Mouse (Mus musculus): ENCODE data around the gene Sesn3.
A peak's percentile ranks its signal among the peaks of the same experiment; 100 is the strongest.
"Not testable (repeated sequence)": the region's sequence is repeated elsewhere in the genome, so short reads cannot be mapped to it uniquely, and the experiment has no call there.

The Sesn3 gene

GRCm38 (mm10) chr9:14274986-14275720, at the start of gene Sesn3:
TSS of gene Sesn3 (plus strand) at chr9:14275067.
- DNase-seq (ENCODE audit: low read depth), result peak; percentile 61

DNA sequence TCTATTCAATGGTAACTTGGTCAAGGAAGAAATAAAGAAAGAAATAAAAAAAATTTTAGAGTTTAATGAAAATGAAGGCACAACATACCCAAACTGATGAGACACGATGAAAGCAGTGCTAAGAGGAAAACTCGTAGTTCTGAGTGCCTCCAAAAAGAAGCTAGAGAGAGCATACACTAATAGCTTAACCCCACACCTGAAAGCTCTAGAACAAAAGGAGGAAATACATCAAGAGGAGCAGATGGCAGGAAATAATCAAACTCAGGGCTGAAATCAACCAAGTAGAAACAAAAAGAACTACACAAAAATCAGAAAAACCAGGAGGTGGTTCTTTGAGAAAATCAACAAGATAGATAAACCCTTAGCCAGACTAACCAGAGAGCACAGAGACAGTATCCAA, 47.8 kb upstream of the Sesn3 start:
- not testable (repeated sequence) for DNase-seq (ENCODE audit: low read depth)

DNA sequence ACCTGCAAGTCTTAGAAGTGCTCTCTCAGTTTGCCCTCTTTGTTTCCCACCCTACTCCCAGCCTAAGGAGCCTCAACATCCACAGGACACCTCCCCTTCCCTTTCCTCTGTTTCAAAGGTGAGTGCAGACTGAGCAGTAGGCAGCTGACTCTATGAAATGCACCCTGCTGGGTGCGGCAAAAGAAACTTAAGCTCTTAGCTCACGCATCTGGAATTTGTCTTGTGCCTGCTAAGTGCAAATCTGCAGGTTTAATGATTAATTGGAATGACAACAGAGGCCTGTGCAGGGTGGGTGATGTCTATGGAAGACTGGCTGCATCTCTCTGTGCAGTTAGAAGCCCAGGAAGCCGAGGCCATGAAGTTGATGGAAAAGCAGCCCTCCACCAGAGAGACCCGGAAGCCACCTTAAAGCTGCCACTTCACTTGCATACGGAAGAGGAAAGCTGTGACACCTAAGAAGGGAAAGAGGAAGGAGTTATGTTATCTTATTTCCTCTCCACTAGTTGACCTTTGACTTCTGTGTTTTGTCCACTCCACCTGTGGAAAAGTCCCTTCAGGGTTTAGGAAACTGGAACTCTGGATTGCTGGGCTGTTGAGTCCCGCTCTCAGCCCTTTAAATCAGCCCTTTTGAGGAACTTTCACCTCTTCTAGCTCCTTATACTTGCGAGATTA, 41.0 kb upstream of the Sesn3 start:
- DNase-seq (ENCODE audit: low read depth), result no peak

DNA sequence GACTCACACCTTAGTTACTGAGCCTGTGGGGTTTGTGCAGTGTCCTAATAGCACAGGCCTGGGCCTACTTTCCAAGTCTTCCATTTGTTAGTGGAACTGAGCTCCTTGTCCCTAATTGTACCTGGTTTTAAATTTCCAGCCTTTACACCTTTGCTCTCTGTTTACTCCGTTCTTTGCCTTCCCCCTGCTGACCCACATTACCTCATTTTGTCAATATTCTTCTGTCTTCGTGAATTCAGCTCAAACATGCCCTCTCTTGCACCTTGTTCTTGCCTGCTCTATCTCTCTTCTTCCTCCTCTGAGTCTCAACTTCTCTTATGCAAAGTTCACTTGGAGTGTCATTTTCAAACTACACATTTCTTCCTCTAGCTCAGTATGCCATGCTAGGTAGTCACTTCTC, 39.6 kb upstream of the Sesn3 start:
- no peak for DNase-seq (ENCODE audit: low read depth)

DNA sequence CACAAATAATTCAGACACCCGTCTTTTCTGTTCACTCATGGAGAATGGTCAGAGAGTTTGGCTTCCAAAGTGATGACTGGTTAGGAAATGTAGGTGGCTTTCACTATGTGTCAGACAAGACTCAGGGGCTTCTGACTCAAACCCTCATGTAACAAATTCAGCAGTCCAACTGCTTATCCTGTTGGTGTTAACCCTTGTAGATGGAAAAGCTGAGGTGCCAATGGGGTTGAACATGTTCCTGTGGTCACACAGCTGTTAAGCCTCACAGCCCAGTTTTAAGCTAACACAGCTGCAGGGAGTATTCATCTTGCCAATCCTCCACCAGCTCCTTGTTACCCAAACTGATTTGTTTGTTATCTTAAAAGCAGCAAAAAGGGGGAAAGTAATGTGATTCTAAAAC, 33.9 kb upstream of the Sesn3 start:
- not testable (repeated sequence) for DNase-seq (ENCODE audit: low read depth)

GRCm38 (mm10) chr9:14242308-14242707, 32.6 kb upstream of the Sesn3 start:
- DNase-seq (ENCODE audit: low read depth), result no peak

GRCm38 (mm10) chr9:14244528-14244927, 30.3 kb upstream of the Sesn3 start:
- DNase-seq (ENCODE audit: low read depth), result no peak

- no peak for DNase-seq (ENCODE audit: low read depth)
These were observed 29.8 kb upstream of the Sesn3 start for GRCm38 (mm10) chr9:14245013-14245586.

- no peak for DNase-seq (ENCODE audit: low read depth)
These were observed 28.7 kb upstream of the Sesn3 start for GRCm38 (mm10) chr9:14246016-14246799.

GRCm38 (mm10) chr9:14247480-14248208, 27.2 kb upstream of the Sesn3 start:
- DNase-seq (ENCODE audit: low read depth), result no peak

- DNase-seq (ENCODE audit: low read depth), result no peak
These were observed 26.7 kb upstream of the Sesn3 start for GRCm38 (mm10) chr9:14248209-14248596.

- DNase-seq (ENCODE audit: low read depth), result no peak
These were observed 13.7 kb upstream of the Sesn3 start for GRCm38 (mm10) chr9:14261150-14261549.

- DNase-seq (ENCODE audit: low read depth), result no peak
These were observed 12.3 kb upstream of the Sesn3 start for GRCm38 (mm10) chr9:14262568-14262972.

DNA sequence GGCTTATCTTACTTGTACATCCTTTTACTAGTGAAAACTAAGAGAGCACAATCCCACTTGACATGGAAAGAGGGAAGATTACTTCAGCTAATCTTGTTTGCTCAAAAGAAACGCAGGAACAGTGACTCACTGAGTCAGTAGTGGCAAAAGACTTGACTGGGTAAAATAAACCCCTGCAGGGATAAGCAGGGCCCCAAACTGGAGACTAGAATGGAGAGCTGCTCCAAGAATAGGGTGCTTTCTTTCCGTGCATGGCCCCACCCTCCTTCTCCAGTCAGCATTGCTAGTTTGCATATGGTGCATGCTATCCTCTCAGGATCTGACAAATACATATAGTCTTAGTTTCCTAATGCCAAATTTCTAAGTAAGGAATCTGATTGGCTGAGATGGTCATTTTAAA, 8.4 kb upstream of the Sesn3 start:
- DNase-seq (ENCODE audit: low read depth), result no peak

- DNase-seq (ENCODE audit: low read depth), result no peak
These were observed 6.3 kb upstream of the Sesn3 start for GRCm38 (mm10) chr9:14268578-14268977.

DNA sequence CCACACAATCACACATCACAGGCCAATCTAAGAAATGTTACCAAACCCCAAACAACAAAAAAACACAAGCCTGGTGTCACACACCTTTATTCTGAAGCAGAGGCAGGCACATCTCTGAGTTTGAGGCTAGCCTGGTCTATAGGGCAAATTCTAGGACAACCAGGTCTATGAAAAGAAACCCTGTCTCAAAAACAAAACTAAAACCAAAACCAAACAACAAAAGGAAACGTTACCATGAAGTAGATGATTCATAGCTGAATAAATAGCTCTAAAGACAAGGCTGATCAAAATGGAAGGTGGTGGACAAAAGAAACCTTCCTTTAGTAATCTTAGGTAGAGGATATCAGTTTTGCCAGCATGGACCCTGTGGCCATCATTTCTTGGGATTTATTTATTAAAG, 1.9 kb upstream of the Sesn3 start:
- no peak for DNase-seq (ENCODE audit: low read depth)

DNA sequence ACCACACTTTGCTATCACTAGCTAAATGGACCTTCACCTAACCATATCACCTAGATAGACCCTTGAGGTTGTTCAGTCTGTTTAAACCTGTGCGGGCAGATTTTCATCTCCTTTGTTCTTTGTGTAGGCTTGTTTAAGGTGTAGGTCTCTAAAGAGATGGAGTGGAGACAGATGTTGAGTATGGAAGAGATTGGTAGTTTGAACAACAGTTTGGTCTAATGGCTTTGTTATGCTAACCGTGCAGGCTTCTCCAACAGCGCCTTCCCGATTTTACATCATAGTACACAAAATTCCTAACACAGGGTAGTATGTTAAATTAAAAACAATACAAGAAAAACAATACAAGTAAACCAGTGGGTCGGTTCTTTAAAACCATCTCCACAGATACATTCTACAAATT, 281 bp upstream of the Sesn3 start:
- no peak for DNase-seq (ENCODE audit: low read depth)

DNA sequence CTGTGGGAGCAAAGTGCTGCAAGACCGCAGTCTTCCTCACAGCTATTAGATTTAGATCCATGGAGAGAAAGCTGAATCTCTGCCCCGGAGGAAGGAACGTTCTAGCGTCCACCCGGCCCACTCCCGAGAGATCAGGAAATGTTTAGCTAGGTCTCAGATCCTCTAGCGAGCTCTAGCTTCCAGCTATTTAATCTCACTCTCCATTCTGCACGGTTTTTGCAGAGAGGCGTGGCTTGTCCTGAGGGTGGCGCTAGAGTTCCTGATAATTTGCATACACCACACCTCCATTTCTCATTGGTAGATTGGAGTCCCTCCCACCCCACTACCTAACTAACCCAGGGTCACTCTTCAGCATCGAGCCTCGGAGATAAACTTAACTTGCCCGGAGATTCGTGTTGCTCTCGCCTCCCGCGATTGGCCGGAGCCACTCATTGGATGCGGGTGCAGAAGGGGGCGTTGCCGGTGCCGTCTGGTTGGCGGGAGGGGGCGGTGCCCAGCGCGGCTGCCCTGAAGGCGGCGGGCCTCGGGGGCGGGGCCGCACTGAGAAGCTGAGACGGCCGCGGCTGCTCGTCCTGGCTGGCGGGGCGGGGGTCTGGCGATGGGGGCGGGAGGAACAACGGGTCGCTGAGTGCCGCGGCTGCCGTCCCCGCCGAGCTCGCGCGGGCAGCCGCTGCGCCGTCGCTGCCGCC, 1.1 kb downstream of the Sesn3 start:
- DNase-seq (ENCODE audit: low read depth), result peak; percentile 95

DNA sequence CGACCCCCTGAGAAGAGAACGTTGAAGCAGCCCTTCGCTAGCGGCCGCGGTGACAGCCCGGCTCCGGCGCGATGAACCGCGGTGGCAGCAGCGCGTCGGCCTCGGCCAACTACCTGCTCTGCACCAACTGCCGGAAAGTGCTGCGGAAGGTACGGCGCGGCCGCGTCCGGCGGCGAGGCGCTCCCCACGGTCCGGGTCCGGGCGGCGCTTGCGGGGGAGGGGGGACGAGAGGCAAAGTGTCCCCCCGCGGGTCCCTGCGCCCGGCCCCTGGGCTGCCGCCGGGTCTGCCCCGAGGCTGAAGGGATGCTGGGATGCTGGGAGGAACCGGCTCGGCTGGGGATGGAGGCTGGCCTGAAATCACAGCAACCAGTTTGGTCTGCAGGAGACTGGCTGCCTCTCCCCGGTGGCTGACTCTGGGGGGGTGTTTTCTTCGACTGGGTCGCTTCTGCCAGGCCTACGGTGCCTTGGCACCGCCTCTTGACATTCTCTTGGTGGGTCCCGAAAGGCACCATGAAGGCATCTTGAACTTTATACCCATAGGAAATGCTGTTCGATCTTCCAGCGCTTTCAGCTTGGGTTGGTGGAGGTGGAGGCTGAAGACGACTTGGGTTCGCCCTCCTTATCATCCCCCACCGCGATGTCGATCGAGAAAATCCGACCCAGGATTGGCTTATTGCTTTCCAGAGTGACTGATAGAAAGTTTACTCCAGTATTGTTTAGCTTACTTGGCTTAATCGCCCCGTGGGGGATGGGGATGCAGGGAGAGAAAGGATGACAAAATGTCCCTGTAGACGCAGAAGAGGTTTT, 1.8 kb downstream of the Sesn3 start:
- no peak for DNase-seq (ENCODE audit: low read depth)

GRCm38 (mm10) chr9:14277365-14277991, 2.6 kb downstream of the Sesn3 start:
- no peak for DNase-seq (ENCODE audit: low read depth)

Measured in c-Kit-positive CD71-positive TER-119-negative erythroid progenitor cells, embryonic 14.5 days (primary cell).